Mouse (Mus musculus) erythroblast, embryonic 14.5 days (primary cell): ENCODE measurements around the gene Napa.

Source experiments
- GATA1 ChIP-seq: IDR thresholded peaks from 2 replicates; pipeline ENCODE4 v1.6.1; 2012; ENCODE audit warnings: low read length, inconsistent platforms, mixed read lengths
- TAL1 ChIP-seq: IDR thresholded peaks from 3 replicates; pipeline ENCODE4 v1.6.1; 2012; ENCODE audit warnings: low read length, inconsistent platforms, mixed read lengths

- TF ChIP-seq TAL1 (no peak), GATA1 (no peak)
Observed at GRCm38 (mm10) chr7:16070846-16071245, 27.4 kb upstream of the Napa start.
